Mouse (Mus musculus) ES-Bruce4 (cell line): ENCODE measurements around the gene Dnm1. TPM values are rescaled to one million over a fixed set of nuclear protein-coding genes. Genes with fewer than 3 reads are reported as not detected.
A peak's percentile ranks its signal among the peaks of the same experiment; 100 is the strongest.

ENCODE experiments used
- H3K27ac ChIP-seq: 2 replicates; pipeline ENCODE4 v1.5.1; 2012; ENCODE audit warnings: low read length, inconsistent platforms; ENCODE audit not compliant: insufficient read depth
- H3K27me3 ChIP-seq: 2 replicates; pipeline ENCODE4 v1.6.1; 2012; ENCODE audit warnings: mild to moderate bottlenecking, low read length, inconsistent platforms; ENCODE audit not compliant: control insufficient read depth, poor library complexity, insufficient read depth, severe bottlenecking
- H3K36me3 ChIP-seq: 2 replicates; pipeline ENCODE4 v1.6.1; 2012; ENCODE audit warnings: inconsistent platforms, mild to moderate bottlenecking, low read length, moderate library complexity; ENCODE audit not compliant: control insufficient read depth, poor library complexity, insufficient read depth, severe bottlenecking
- H3K4me1 ChIP-seq: one replicate; pipeline ENCODE4 v1.8.1; 2011; ENCODE audit warnings: low read length; ENCODE audit not compliant: control insufficient read depth, insufficient read depth
- H3K4me3 ChIP-seq: 2 replicates; pipeline ENCODE4 v1.5.1; 2011; ENCODE audit warnings: low read depth, mild to moderate bottlenecking, low read length
- H3K9ac ChIP-seq: 2 replicates; pipeline ENCODE4 v1.6.1; 2012; ENCODE audit warnings: low read depth, mild to moderate bottlenecking, inconsistent platforms; ENCODE audit not compliant: poor library complexity, severe bottlenecking
- H3K9me3 ChIP-seq: replicated peaks from 2 replicates; pipeline ENCODE4 v1.6.1; 2012; ENCODE audit warnings: mild to moderate bottlenecking, low read length, inconsistent platforms; ENCODE audit not compliant: control insufficient read depth, poor library complexity, insufficient read depth, severe bottlenecking
- CTCF ChIP-seq: IDR thresholded peaks from one replicate; pipeline ENCODE4 v1.8.1; 2011; ENCODE audit warnings: low read depth, low read length
- EP300 ChIP-seq: IDR thresholded peaks from 2 replicates; pipeline ENCODE4 v1.6.1; 2011; ENCODE audit warnings: low read depth, low read length; ENCODE audit not compliant: insufficient read depth
- POLR2A ChIP-seq: IDR thresholded peaks from one replicate; pipeline ENCODE4 v1.8.1; 2011; ENCODE audit warnings: low read length; ENCODE audit not compliant: insufficient read depth
- polyA plus RNA-seq: library from polyadenylated mRNA; stranded (reverse); fragments of >200 nt; gene quantifications from 2 replicates; pipeline ENCODE4 v1.2.4, GENCODE M21; 2011; ENCODE audit warnings: low read depth; ENCODE audit not compliant: missing spikeins, insufficient read depth, insufficient read length

Gene Dnm1
- polyA plus RNA-seq, 1 experiment = 11.6 TPM

DNA sequence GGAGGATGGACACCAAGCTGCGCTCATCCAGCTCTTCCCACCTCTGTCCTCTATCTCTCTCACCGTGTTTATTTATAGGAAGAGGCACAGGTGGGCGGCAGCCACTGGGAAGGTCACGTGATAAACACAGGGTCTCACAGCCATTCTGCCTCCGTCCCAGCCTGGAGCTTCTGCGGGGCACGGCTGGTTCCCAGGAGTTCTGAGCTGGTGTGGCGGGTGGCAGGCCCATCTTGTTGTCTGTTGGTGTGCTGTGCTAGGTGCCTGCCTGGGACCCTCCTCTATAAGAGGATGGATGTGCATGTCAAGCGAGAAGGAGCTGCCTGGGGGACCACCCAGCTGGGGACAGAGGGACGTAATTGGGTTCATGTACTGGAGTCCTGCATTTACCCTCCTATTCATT is 5.2 kb upstream of the Dnm1 start:
- H3K9ac ChIP-seq = no peak overlapping the region
- TF ChIP-seq CTCF (no peak), POLR2A (no peak), EP300 (no peak)
- no peak overlapping the region for H3K4me3 ChIP-seq
- H3K4me1 ChIP-seq = no peaks in the 10 kb centered on the region
- no peaks in the 10 kb centered on the region for H3K27me3 ChIP-seq
- no peaks in the 10 kb centered on the region for H3K36me3 ChIP-seq
- no peaks in the 10 kb centered on the region for H3K9me3 ChIP-seq
- H3K27ac ChIP-seq = no peak overlapping the region

GRCm38 (mm10) chr2:32357710-32358109 is 4.6 kb upstream of the Dnm1 start:
- no peaks in the 10 kb centered on the region for H3K36me3 ChIP-seq
- H3K27me3 ChIP-seq = no peaks in the 10 kb centered on the region
- H3K27ac ChIP-seq = no peak overlapping the region
- H3K4me1 ChIP-seq = no peaks in the 10 kb centered on the region
- no peak overlapping the region for H3K9ac ChIP-seq
- no peaks in the 10 kb centered on the region for H3K9me3 ChIP-seq
- no peak overlapping the region for H3K4me3 ChIP-seq
- no peak for TF ChIP-seq POLR2A
- no peak for TF ChIP-seq EP300
- no peak for TF ChIP-seq CTCF

DNA sequence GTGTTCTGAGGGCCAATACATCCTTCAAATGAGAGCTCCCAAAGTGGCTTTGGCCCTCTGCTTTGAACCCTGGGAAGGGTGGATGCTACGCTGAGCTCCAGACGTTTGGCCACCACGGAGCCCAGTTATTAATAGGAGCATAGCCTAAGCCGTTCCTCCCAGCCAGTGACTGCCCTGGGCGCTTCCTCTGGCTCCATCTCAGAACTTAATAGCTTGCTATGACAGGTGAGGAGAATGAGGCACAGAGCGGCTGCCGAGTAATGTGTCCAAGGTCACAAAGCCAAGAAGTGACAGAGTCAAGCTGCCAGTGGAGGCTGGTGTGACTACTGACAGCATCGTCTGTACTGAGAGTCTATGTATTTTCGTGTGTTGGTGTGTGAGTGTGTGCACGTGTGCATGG is 3.1 kb upstream of the Dnm1 start:
- Histone ChIP-seq H3K4me1 (no peaks in the 10 kb centered on the region), H3K9ac (no peak overlapping the region), H3K4me3 (no peak overlapping the region), H3K27me3 (no peaks in the 10 kb centered on the region), H3K9me3 (no peaks in the 10 kb centered on the region), H3K27ac (no peak overlapping the region), H3K36me3 (no peaks in the 10 kb centered on the region)
- TF ChIP-seq EP300 = no peak
- no peak for TF ChIP-seq POLR2A
- no peak for TF ChIP-seq CTCF

DNA sequence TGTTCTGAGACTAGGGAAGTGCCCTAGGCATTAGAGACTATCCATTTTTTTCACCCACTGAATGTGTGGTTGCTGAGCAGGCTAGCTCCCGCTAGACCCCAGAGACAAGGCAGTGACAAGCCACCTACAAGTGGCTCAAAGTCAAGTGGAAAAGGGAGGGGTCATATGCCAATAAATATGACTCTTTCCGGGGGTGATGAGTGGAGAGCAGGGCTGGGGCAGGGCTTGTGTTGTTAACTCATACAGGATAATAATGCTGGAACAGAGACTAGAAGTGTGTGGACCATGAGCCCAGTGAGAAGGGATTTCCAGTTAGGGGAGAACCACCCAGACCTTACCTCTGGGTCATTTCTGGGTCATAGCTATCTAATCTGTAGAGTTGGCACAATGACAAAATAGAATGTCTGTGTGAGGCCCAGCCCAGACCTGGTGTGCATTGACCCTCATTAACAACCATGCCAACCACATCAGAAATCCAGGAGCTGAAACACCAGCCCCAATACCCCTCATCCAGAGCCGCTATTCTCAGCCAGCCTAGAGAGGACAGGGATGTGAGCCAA is 1.3 kb upstream of the Dnm1 start:
- TF ChIP-seq CTCF (no peak), EP300 (no peak), POLR2A (no peak)
- Histone ChIP-seq H3K9me3 (no peaks in the 10 kb centered on the region), H3K27ac (no peak overlapping the region), H3K36me3 (no peaks in the 10 kb centered on the region), H3K4me1 (peaks cover 7% of the 10 kb centered on the region), H3K9ac (no peak overlapping the region), H3K27me3 (no peaks in the 10 kb centered on the region), H3K4me3 (no peak overlapping the region)

DNA sequence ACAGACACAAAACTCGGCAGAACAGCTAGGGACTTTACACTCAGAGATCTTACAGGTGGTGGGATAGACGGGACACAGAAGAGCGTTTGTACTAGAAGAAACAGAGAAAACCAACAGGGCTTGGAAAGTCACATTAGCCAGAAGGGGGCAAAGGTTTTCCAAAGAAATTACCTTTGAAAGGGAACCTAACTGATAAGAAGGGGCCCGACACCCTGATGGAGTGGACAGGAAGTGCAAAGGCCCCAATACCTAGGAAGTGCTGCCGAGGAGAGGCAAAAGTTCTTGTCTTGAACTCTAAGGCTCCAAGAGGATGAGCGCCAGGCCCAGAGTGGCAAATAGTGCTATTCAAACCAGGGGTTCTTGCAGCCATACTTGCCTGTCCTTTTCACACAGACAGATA is 698 bp upstream of the Dnm1 start:
- Histone ChIP-seq H3K9ac (0 out of 2 replicates have a peak overlapping the region, but pooled peaks have one; percentile 86), H3K27ac (no peak overlapping the region), H3K4me1 (peaks cover 8% of the 10 kb centered on the region), H3K9me3 (no peaks in the 10 kb centered on the region), H3K4me3 (no peak overlapping the region), H3K27me3 (no peaks in the 10 kb centered on the region), H3K36me3 (no peaks in the 10 kb centered on the region)
- TF ChIP-seq EP300 = no peak

- Histone ChIP-seq H3K27me3 (no peaks in the 10 kb centered on the region), H3K27ac (no peak within 1 kb of the TSS), H3K36me3 (no peaks in the 10 kb centered on the region), H3K4me1 (peaks cover 16% of the 10 kb centered on the region), H3K4me3 (peak within 1 kb of the TSS; percentile 72), H3K9ac (peak within 1 kb of the TSS; percentile 86), H3K9me3 (no peaks in the 10 kb centered on the region)
- TF ChIP-seq CTCF = no peak
- no peak for TF ChIP-seq EP300
- TF ChIP-seq POLR2A = no peak
Observed at GRCm38 (mm10) chr2:32352151-32353006, 759 bp downstream of the Dnm1 start, which contains the start of gene Ciz1. Gene Ciz1 (plus strand): TSS chr2:32352327.
